Mouse (Mus musculus) right cerebral cortex, postnatal 10 days (tissue): ENCODE measurements around the gene Gm3286.
"Not testable (repeated sequence)": the region's sequence is repeated elsewhere in the genome, so short reads cannot be mapped to it uniquely, and the experiment has no call there.

Experiments used
- DNase-seq, 2 experiments: peaks; one replicate each; pipeline ENCODE4 v3.0.0; 2021; ENCODE audit warnings: low spot score in 2 of 2

The Gm3286 gene

GRCm38 (mm10) chr5:95510458-95510857 is at the start of gene Gm3286:
Gm3286 (plus strand) TSS chr5:95510758.
- not testable (repeated sequence) for DNase-seq
